Mouse (Mus musculus) liver, embryonic 14.5 days (tissue): Measurements from ENCODE around the gene Anapc16. TPM values are rescaled to one million over a fixed set of nuclear protein-coding genes. Genes with fewer than 3 reads are reported as not detected.

Source experiments
- ATAC-seq: fragments of 200-750 bp; cut with Nextera tagmentation; 2 replicates; pipeline ENCODE4 v1.8.0; 2017; ENCODE audit warnings: moderate number of reproducible peaks, mild to moderate bottlenecking, moderate library complexity; ENCODE audit not compliant: insufficient read depth
- DNase-seq, 3 experiments: peaks; one replicate each; pipeline ENCODE4 v3.0.0-alpha.2; 2012 to 2013; ENCODE audit warnings: low read depth in 3 of 3, low spot score in 3 of 3
- H3K27ac ChIP-seq: fragments of 300-500 bp; sonication (generic); 2 replicates; pipeline ENCODE4 v1.5.1; 2014; ENCODE audit warnings: moderate library complexity, mild to moderate bottlenecking, control low read depth, inconsistent platforms
- H3K27me3 ChIP-seq: fragments of 300-500 bp; sonication (generic); 2 replicates; pipeline ENCODE4 v1.6.1; 2014; ENCODE audit warnings: mild to moderate bottlenecking, low read length, moderate library complexity; ENCODE audit not compliant: control insufficient read depth, insufficient read depth
- H3K36me3 ChIP-seq: fragments of 300-500 bp; sonication (generic); replicated peaks from 2 replicates; pipeline ENCODE4 v1.6.1; 2014; ENCODE audit warnings: low read depth; ENCODE audit not compliant: control insufficient read depth, insufficient read depth
- H3K4me1 ChIP-seq, 2 experiments: fragments of 200-500 bp in 1 of 2; fragments of 300-500 bp in 1 of 2; sonication (generic) in 1 of 2; replicated peaks; 2 replicates each; pipeline ENCODE4 v1.6.1; 2012 to 2014; ENCODE audit warnings: antibody characterized with exemption in 1 of 2, inconsistent platforms in 1 of 2, low read length in 1 of 2; ENCODE audit not compliant: control insufficient read depth in 2 of 2, insufficient read depth in 2 of 2
- H3K4me2 ChIP-seq: fragments of 300-500 bp; sonication (generic); 2 replicates; pipeline ENCODE4 v1.6.1; 2014; ENCODE audit warnings: low read depth, mild to moderate bottlenecking, control low read depth, moderate library complexity
- H3K4me3 ChIP-seq, 2 experiments: fragments of 200-500 bp in 1 of 2; fragments of 300-500 bp in 1 of 2; sonication (generic) in 1 of 2; 2 replicates each; pipeline ENCODE4 v1.5.1; 2012 to 2014; ENCODE audit warnings: low read depth in 2 of 2, low read length in 2 of 2, mild to moderate bottlenecking in 2 of 2, control low read depth in 1 of 2, inconsistent platforms in 1 of 2, moderate library complexity in 1 of 2; ENCODE audit not compliant: insufficient read depth in 1 of 2
- H3K9ac ChIP-seq: fragments of 300-500 bp; sonication (generic); replicated peaks from 2 replicates; pipeline ENCODE4 v1.6.1; 2014; ENCODE audit warnings: mild to moderate bottlenecking, control low read depth, moderate library complexity
- H3K9me3 ChIP-seq: fragments of 300-500 bp; sonication (generic); 2 replicates; pipeline ENCODE4 v1.6.1; 2016; ENCODE audit warnings: low read length, mixed read lengths; ENCODE audit not compliant: control insufficient read depth
- CTCF ChIP-seq: IDR thresholded peaks from 2 replicates; pipeline ENCODE4 v1.5.1; 2016; ENCODE audit warnings: antibody characterized with exemption, low read depth, control low read depth
- EP300 ChIP-seq: IDR thresholded peaks from 2 replicates; pipeline ENCODE4 v1.6.1; 2016; ENCODE audit warnings: antibody characterized with exemption, low read depth
- WGBS: fragments of 180-500 bp; shearing (Covaris S2); extraction: QIAGEN DNeasy Blood & Tissue Kit; methylation state at CpG from one replicate; pipeline ENCODE4 v1.1.7; 2014; ENCODE audit not compliant: insufficient replicate concordance; 5-methylcytosine and 5-hydroxymethylcytosine counted together
- polyA plus RNA-seq, 2 experiments: library from polyadenylated mRNA; depleted of rRNA in 1 of 2; stranded (reverse) in 1 of 2; unstranded in 1 of 2; fragments of >200 nt; fragmentation: Nextera tagmentation in 1 of 2; extraction: Ambion mirVana in 1 of 2; gene quantifications; 2 replicates each; pipeline versions ENCODE4 v1.2.1 to v1.2.3; 2012 to 2014

Gene Anapc16
- polyA plus RNA-seq, 2 experiments, result 29.9 to 39.7 TPM

GRCm38 (mm10) chr10:59943421-59943989 lies 59.4 kb downstream of the Anapc16 start:
- peak overlapping the region; percentile 20 for H3K4me2 ChIP-seq
- no peak overlapping the region for H3K27ac ChIP-seq
- H3K36me3 ChIP-seq, result no peaks in the 10 kb centered on the region
- H3K9ac ChIP-seq, result no peak overlapping the region
- WGBS, result 34% methylated on average over 13 of the region's 13 CpGs
- H3K4me3 ChIP-seq, result no peak overlapping the region
- no peak for TF ChIP-seq CTCF
- no peak for TF ChIP-seq EP300
- DNase-seq (peak; percentile 45 to 50 (median 49)), ATAC-seq (peak; percentile 55; the same call in 1 of the 2 replicates)
- H3K9me3 ChIP-seq, result no peaks in the 10 kb centered on the region
- H3K4me1 ChIP-seq, result peaks cover 0 to 6% of the 10 kb centered on the region in 2 experiments; a peak in 2 of 4 replicates
- H3K27me3 ChIP-seq, result peaks cover 6% of the 10 kb centered on the region; the same call in 1 of the 2 replicates

- Histone ChIP-seq H3K27ac (no peak overlapping the region), H3K36me3 (no peaks in the 10 kb centered on the region), H3K9ac (no peak overlapping the region), H3K9me3 (no peaks in the 10 kb centered on the region), H3K4me2 (peak overlapping the region; percentile 20), H3K27me3 (peaks cover 6% of the 10 kb centered on the region; the same call in 1 of the 2 replicates), H3K4me1 (peaks cover 0 to 6% of the 10 kb centered on the region in 2 experiments; a peak in 2 of 4 replicates), H3K4me3 (no peak overlapping the region)
- TF ChIP-seq CTCF (no peak), EP300 (no peak)
- WGBS, result 6% methylated on average over 16 of the region's 16 CpGs
- no peak; the same call in 1 of the 2 replicates for ATAC-seq
- DNase-seq, result no peak
These were observed 60.0 kb downstream of the Anapc16 start for GRCm38 (mm10) chr10:59942847-59943420.

GRCm38 (mm10) chr10:59942281-59942846 lies 60.6 kb downstream of the Anapc16 start:
- Histone ChIP-seq H3K27ac (no peak overlapping the region), H3K36me3 (no peaks in the 10 kb centered on the region), H3K27me3 (peaks cover 6% of the 10 kb centered on the region; the same call in 1 of the 2 replicates), H3K9me3 (no peaks in the 10 kb centered on the region), H3K9ac (no peak overlapping the region), H3K4me3 (no peak overlapping the region), H3K4me2 (peak overlapping the region; percentile 20), H3K4me1 (peaks cover 0 to 6% of the 10 kb centered on the region in 2 experiments; a peak in 2 of 4 replicates)
- 40% methylated on average over 21 of the region's 21 CpGs for WGBS
- no peak for ATAC-seq
- TF ChIP-seq CTCF (no peak), EP300 (no peak)
- no peak for DNase-seq

GRCm38 (mm10) chr10:59939081-59939480 lies 63.9 kb downstream of the Anapc16 start:
- DNase-seq (no peak), ATAC-seq (no peak)
- TF ChIP-seq EP300 (no peak), CTCF (no peak)
- Histone ChIP-seq H3K4me3 (no peak overlapping the region), H3K36me3 (no peaks in the 10 kb centered on the region), H3K9ac (no peak overlapping the region), H3K9me3 (no peaks in the 10 kb centered on the region), H3K27me3 (peaks cover 6% of the 10 kb centered on the region; the same call in 1 of the 2 replicates), H3K4me2 (no peak overlapping the region), H3K27ac (no peak overlapping the region), H3K4me1 (peaks cover 0 to 6% of the 10 kb centered on the region in 2 experiments; a peak in 2 of 4 replicates)
- WGBS, result 47% methylated on average over 1 of the region's 1 CpGs

- Histone ChIP-seq H3K4me2 (no peak overlapping the region), H3K27me3 (peaks cover 6% of the 10 kb centered on the region; the same call in 1 of the 2 replicates), H3K36me3 (no peaks in the 10 kb centered on the region), H3K9ac (no peak overlapping the region), H3K27ac (no peak overlapping the region), H3K4me1 (peaks cover 0 to 6% of the 10 kb centered on the region in 2 experiments; a peak in 2 of 4 replicates), H3K9me3 (no peaks in the 10 kb centered on the region), H3K4me3 (no peak overlapping the region)
- DNase-seq (no peak), ATAC-seq (no peak)
- no peak for TF ChIP-seq EP300
- 54% methylated on average over 5 of the region's 5 CpGs for WGBS
These were observed 64.3 kb downstream of the Anapc16 start for GRCm38 (mm10) chr10:59938662-59939061.

Other genes with a start within 250 kb of the Anapc16 start
- 9.5 and 12.4 TPM in 2 replicates for gene Dnajb12, start 123.6 kb downstream of the Anapc16 start, polyA plus RNA-seq (2012; rRNA removed)
- 12.0 and 15.6 TPM in 2 replicates for gene Dnajb12, start 123.6 kb downstream of the Anapc16 start, polyA plus RNA-seq (2014; fragmentation: Nextera tagmentation; extraction: Ambion mirVana)
- 2.5 and 3.3 TPM in 2 replicates for gene Ddit4, start 51.3 kb downstream of the Anapc16 start, polyA plus RNA-seq (2012; rRNA removed)
- 0.20 and 0.39 TPM in 2 replicates for gene Ddit4, start 51.3 kb downstream of the Anapc16 start, polyA plus RNA-seq (2014; fragmentation: Nextera tagmentation; extraction: Ambion mirVana)
- gene Ascc1, start 330 bp downstream of the Anapc16 start, polyA plus RNA-seq (2012; rRNA removed), result 6.7 and 10.7 TPM in 2 replicates
- gene Ascc1, start 330 bp downstream of the Anapc16 start, polyA plus RNA-seq (2014; fragmentation: Nextera tagmentation; extraction: Ambion mirVana), result 15.7 and 16.8 TPM in 2 replicates
- gene Spock2, start 103.1 kb upstream of the Anapc16 start, polyA plus RNA-seq (2012; rRNA removed), result 0.04 and 0.12 TPM in 2 replicates
- 0.04 and 0.06 TPM in 2 replicates for gene Spock2, start 103.1 kb upstream of the Anapc16 start, polyA plus RNA-seq (2014; fragmentation: Nextera tagmentation; extraction: Ambion mirVana)
- gene Chst3, start 216.1 kb upstream of the Anapc16 start, polyA plus RNA-seq (2012; rRNA removed), result 0.11 and 0.13 TPM in 2 replicates
- 0.09 TPM in 2 replicates for gene Chst3, start 216.1 kb upstream of the Anapc16 start, polyA plus RNA-seq (2014; fragmentation: Nextera tagmentation; extraction: Ambion mirVana)